Mouse (Mus musculus) liver, adult 2 months (tissue): ENCODE data around the gene Asf1a. TPM values are rescaled to one million over a fixed set of nuclear protein-coding genes. Genes with fewer than 3 reads are reported as not detected.

Source experiments
- polyA plus RNA-seq: library from polyadenylated mRNA; depleted of rRNA; stranded (reverse); fragments of >200 nt; gene quantifications from 2 replicates; pipeline ENCODE4 v1.2.3, GENCODE M21; 2012; rRNA removed
- total RNA-seq: library from RNA; depleted of rRNA; stranded (reverse); fragments of >200 nt; gene quantifications from 2 replicates; pipeline ENCODE4 v1.2.3, GENCODE M21; 2014; rRNA removed

Gene Asf1a
- total and polyA plus RNA-seq, 2 experiments, result 3.1 to 11.2 TPM

Other genes starting within 250 kb of the Asf1a start
- 25.3 and 30.8 TPM in 2 replicates for gene Cep85l, start 216.8 kb upstream of the Asf1a start, total RNA-seq
- gene Cep85l, start 216.8 kb upstream of the Asf1a start, polyA plus RNA-seq, result 3.9 and 4.2 TPM in 2 replicates
- gene Mcm9, start 33.7 kb downstream of the Asf1a start, total RNA-seq, result 4.2 and 5.0 TPM in 2 replicates
- 1.3 and 1.5 TPM in 2 replicates for gene Mcm9, start 33.7 kb downstream of the Asf1a start, polyA plus RNA-seq
- 0.65 and 0.81 TPM in 2 replicates for gene Fam184a, start 154.4 kb downstream of the Asf1a start, total RNA-seq
- gene Fam184a, start 154.4 kb downstream of the Asf1a start, polyA plus RNA-seq, result 0.04 and 0.13 TPM in 2 replicates